Mouse (Mus musculus): ENCODE data around the gene Zfp995.
"Not testable (repeated sequence)": the region's sequence is repeated elsewhere in the genome, so short reads cannot be mapped to it uniquely, and the experiment has no call there.

Gene Zfp995

GRCm38 (mm10) chr17:21909456-21910052 is at the start of gene Zfp995:
Gene Zfp995 (minus strand): TSS chr17:21909926.
- DNase-seq (ENCODE audit: low read depth, low spot score): peak; percentile 34

- no peak for DNase-seq (ENCODE audit: low read depth, low spot score)
Observed at GRCm38 (mm10) chr17:21909039-21909438, 687 bp downstream of the Zfp995 start.

GRCm38 (mm10) chr17:21871256-21871655 is 38.5 kb downstream of the Zfp995 start:
- DNase-seq (ENCODE audit: low read depth, low spot score): no peak

GRCm38 (mm10) chr17:21846322-21846582 is 63.5 kb downstream of the Zfp995 start:
- DNase-seq (ENCODE audit: low read depth, low spot score): not testable (repeated sequence)

GRCm38 (mm10) chr17:21845545-21846321 is 64.0 kb downstream of the Zfp995 start, which contains the start of gene Zfp820:
Gene Zfp820 (minus strand): TSS chr17:21845772.
- peak; percentile 40 for DNase-seq (ENCODE audit: low read depth, low spot score)

GRCm38 (mm10) chr17:21838510-21838909 is 71.2 kb downstream of the Zfp995 start:
- DNase-seq (ENCODE audit: low read depth, low spot score): no peak
